In genomic region chr1:126925150-126926035, GRCm38 (mm10) we compare ENCODE assay signal across 7 mouse cellular contexts.
DNase-seq lines count a peak whose midpoint lies in the region; ATAC-seq and TF ChIP-seq lines count a peak whose summit lies in the region.

No protein-coding gene starts in this region.

- no peak overlapping the region for H3K4me2 ChIP-seq in stomach, embryonic 15.5 days
- H3K4me2 ChIP-seq in intestine, embryonic 16.5 days (ENCODE audit: low read depth, low read length), result no peak overlapping the region

- ATAC-seq in stomach, embryonic 15.5 days (ENCODE audit: insufficient read depth, low FRiP score, low read depth), result peak; percentile 18; the same call in 1 of the 2 replicates
- ATAC-seq in intestine, embryonic 16.5 days, result no peak

- no peak overlapping the region for H3K4me3 ChIP-seq in cerebellum, adult 2 months (replicated peaks; ENCODE audit: insufficient read depth, low read depth, low read length)
- H3K4me3 ChIP-seq in stomach, embryonic 15.5 days (replicated peaks), result no peak overlapping the region
- no peak overlapping the region for H3K4me3 ChIP-seq in intestine, embryonic 16.5 days (ENCODE audit: low read length)

- WGBS in cerebellum, adult 2 months, result 6% methylated on average over 12 of the region's 12 CpGs
- WGBS in stomach, embryonic 15.5 days, result 61% methylated on average over 12 of the region's 12 CpGs
- 68% methylated on average over 12 of the region's 12 CpGs for WGBS in intestine, embryonic 16.5 days

- no peak for TF ChIP-seq CTCF in cerebellum, adult 2 months (IDR thresholded peaks at IDR 0.05; ENCODE audit: borderline replicate concordance, insufficient read depth, low read depth, low read length)

- intact Hi-C loops in gastrocnemius, postnatal 36 days (cut with DNase I), result loop anchor here (10.0 kb wide), 1 partner anchor 491 kb away; no protein-coding TSS in a partner anchor

- DNase-seq in adrenal gland, postnatal 10 days, result peak; percentile 87
- DNase-seq in cerebellum, adult 2 months, result peak; percentile 86 to 90
- DNase-seq in gastrocnemius, postnatal 36 days, result peak; percentile 14 to 21
- DNase-seq in layer of hippocampus, adult 11-12 months (ENCODE audit: low spot score), result peak; percentile 73
- DNase-seq in lung, postnatal 10 days, result peak; percentile 84

- TF ChIP-seq POLR2A in cerebellum, adult 2 months (IDR thresholded peaks at IDR 0.05; ENCODE audit: borderline replicate concordance, insufficient read depth, low read length), result no peak

- H3K36me3 ChIP-seq in stomach, embryonic 15.5 days, result no peaks in the 10 kb centered on the region
- no peaks in the 10 kb centered on the region for H3K36me3 ChIP-seq in intestine, embryonic 16.5 days (ENCODE audit: control insufficient read depth, insufficient read depth, low read length)

- no peak overlapping the region for H3K9ac ChIP-seq in stomach, embryonic 15.5 days
- H3K9ac ChIP-seq in intestine, embryonic 16.5 days (ENCODE audit: low read depth, low read length), result no peak overlapping the region

- no peak overlapping the region for H3K27ac ChIP-seq in cerebellum, adult 2 months (ENCODE audit: insufficient read depth, low read length)
- H3K27ac ChIP-seq in stomach, embryonic 15.5 days, result no peak overlapping the region
- H3K27ac ChIP-seq in intestine, embryonic 16.5 days (ENCODE audit: low read length), result no peak overlapping the region

- peaks cover 4% of the 10 kb centered on the region; the same call in 1 of the 2 replicates for H3K27me3 ChIP-seq in cerebellum, adult 2 months (ENCODE audit: control insufficient read depth, insufficient read depth, low read length)
- H3K27me3 ChIP-seq in stomach, embryonic 15.5 days (replicated peaks), result no peaks in the 10 kb centered on the region
- no peaks in the 10 kb centered on the region for H3K27me3 ChIP-seq in intestine, embryonic 16.5 days (replicated peaks; ENCODE audit: control insufficient read depth, insufficient read depth, low read length)

- no peaks in the 10 kb centered on the region for H3K9me3 ChIP-seq in stomach, embryonic 15.5 days
- H3K9me3 ChIP-seq in intestine, embryonic 16.5 days (ENCODE audit: control insufficient read depth, low read length), result no peaks in the 10 kb centered on the region

- H3K4me1 ChIP-seq in cerebellum, adult 2 months (ENCODE audit: control insufficient read depth, insufficient read depth, low read length), result peaks cover 3% of the 10 kb centered on the region
- H3K4me1 ChIP-seq in stomach, embryonic 15.5 days, result no peaks in the 10 kb centered on the region
- no peaks in the 10 kb centered on the region for H3K4me1 ChIP-seq in intestine, embryonic 16.5 days (ENCODE audit: control insufficient read depth, insufficient read depth, low read length)

Comparison
In these comparisons a context has a peak if more than half of its experiments do, and no peak if none do; other contexts are left out.
1. DNase-seq: peak in every context shown above with its lines; median percentile 88 in cerebellum, adult 2 months; 87 in adrenal gland, postnatal 10 days; 84 in lung, postnatal 10 days; 73 in layer of hippocampus, adult 11-12 months; 18 in gastrocnemius, postnatal 36 days.